Mouse (Mus musculus) testis, adult 2 months (tissue): ENCODE measurements at regions not wholly inside any gene's neighbourhood (a gene's known extent, or its start where the extent isn't known, plus 50 kb on each side); places are given as distances from the start of the nearest gene placed in this dataset.

Experiments used
- CTCF ChIP-seq: fragments of 200-500 bp; IDR thresholded peaks from 2 replicates; pipeline ENCODE4 v1.5.1; 2012; ENCODE audit warnings: low read depth, mild to moderate bottlenecking, inconsistent platforms, low read length, moderate library complexity; ENCODE audit not compliant: control insufficient read depth, insufficient read depth, insufficient replicate concordance
- POLR2A ChIP-seq: fragments of 200-500 bp; IDR thresholded peaks from 2 replicates; pipeline ENCODE4 v1.6.1; 2012; ENCODE audit warnings: low read depth, mild to moderate bottlenecking, inconsistent platforms, low read length, moderate library complexity; ENCODE audit not compliant: control insufficient read depth

- TF ChIP-seq CTCF (no peak), POLR2A (no peak)
These were observed 167.3 kb downstream of the Icos start for GRCm38 (mm10) chr1:61145013-61145412.
